Mouse (Mus musculus) forebrain, embryonic 16.5 days (tissue): ENCODE measurements at regions not wholly inside any gene's neighbourhood (a gene's known extent, or its start where the extent isn't known, plus 50 kb on each side); places are given as distances from the start of the nearest gene placed in this dataset.
"Not testable (repeated sequence)": the region's sequence is repeated elsewhere in the genome, so short reads cannot be mapped to it uniquely, and the experiment has no call there.

Source experiments
- ATAC-seq: fragments of 200-750 bp; cut with Nextera tagmentation; 2 replicates; pipeline ENCODE4 v1.8.0; 2017; ENCODE audit warnings: mild to moderate bottlenecking, moderate library complexity
- H3K27ac ChIP-seq: fragments of 300-500 bp; sonication (generic); 2 replicates; pipeline ENCODE4 v1.5.1; 2014; ENCODE audit warnings: low read length, control low read depth
- H3K27me3 ChIP-seq: fragments of 300-500 bp; sonication (generic); replicated peaks from 2 replicates; pipeline ENCODE4 v1.6.1; 2014; ENCODE audit warnings: low read length; ENCODE audit not compliant: control insufficient read depth, insufficient read depth
- H3K36me3 ChIP-seq: fragments of 300-500 bp; sonication (generic); 2 replicates; pipeline ENCODE4 v1.6.1; 2014; ENCODE audit not compliant: control insufficient read depth, insufficient read depth
- H3K4me1 ChIP-seq: fragments of 300-500 bp; sonication (generic); replicated peaks from 2 replicates; pipeline ENCODE4 v1.6.1; 2014; ENCODE audit warnings: low read length; ENCODE audit not compliant: control insufficient read depth, insufficient read depth
- H3K4me2 ChIP-seq: fragments of 300-500 bp; sonication (generic); 2 replicates; pipeline ENCODE4 v1.6.1; 2014; ENCODE audit warnings: mild to moderate bottlenecking, low read length, control low read depth
- H3K4me3 ChIP-seq: fragments of 300-500 bp; sonication (generic); replicated peaks from 2 replicates; pipeline ENCODE4 v1.5.1; 2014; ENCODE audit warnings: mild to moderate bottlenecking, low read length, control low read depth
- H3K9ac ChIP-seq: fragments of 300-500 bp; sonication (generic); replicated peaks from 2 replicates; pipeline ENCODE4 v1.6.1; 2014; ENCODE audit warnings: low read depth, low read length, control low read depth
- H3K9me3 ChIP-seq: fragments of 300-500 bp; sonication (generic); 2 replicates; pipeline ENCODE4 v1.6.1; 2016; ENCODE audit warnings: low read length; ENCODE audit not compliant: control insufficient read depth
- WGBS: fragments of 180-500 bp; shearing (Covaris S2); extraction: QIAGEN DNeasy Blood & Tissue Kit; methylation state at CpG from one replicate; pipeline ENCODE4 v1.1.7; 2014; 5-methylcytosine and 5-hydroxymethylcytosine counted together

DNA sequence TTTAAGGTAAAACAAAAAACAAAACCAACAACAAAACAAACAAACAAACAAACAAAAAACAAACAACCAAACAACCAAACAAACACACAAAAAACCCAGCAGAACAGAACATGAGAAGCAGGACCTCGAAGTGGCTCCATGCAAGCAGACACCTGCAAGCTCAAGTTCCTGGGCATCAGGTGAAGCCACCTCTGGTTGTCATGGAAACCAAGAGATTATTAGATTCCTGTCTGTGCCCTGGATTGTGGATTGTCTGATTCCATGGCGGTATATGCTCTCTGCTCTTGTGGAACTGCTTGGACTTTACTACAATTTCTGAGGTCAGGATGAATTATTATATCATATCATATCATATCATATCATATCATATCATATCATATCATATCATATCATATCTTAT is 170.4 kb upstream of the Six2 start:
- Histone ChIP-seq H3K27ac (no peak overlapping the region), H3K27me3 (no peaks in the 10 kb centered on the region; the same call in 1 of the 2 replicates), H3K4me3 (no peak overlapping the region), H3K4me2 (peak overlapping the region; percentile 47; the same call in 1 of the 2 replicates), H3K4me1 (peaks cover 11% of the 10 kb centered on the region), H3K9me3 (no peaks in the 10 kb centered on the region), H3K9ac (no peak overlapping the region), H3K36me3 (no peaks in the 10 kb centered on the region)
- no peak for ATAC-seq
- 71% methylated on average over 2 of the region's 2 CpGs for WGBS

GRCm38 (mm10) chr17:85857705-85858472 is 169.8 kb upstream of the Six2 start:
- Histone ChIP-seq H3K9ac (no peak overlapping the region), H3K36me3 (no peaks in the 10 kb centered on the region), H3K9me3 (no peaks in the 10 kb centered on the region), H3K27ac (no peak overlapping the region), H3K4me2 (peak overlapping the region; percentile 47), H3K27me3 (no peaks in the 10 kb centered on the region; the same call in 1 of the 2 replicates), H3K4me3 (peak overlapping the region; percentile 20; the same call in 1 of the 2 replicates), H3K4me1 (peaks cover 11% of the 10 kb centered on the region)
- 6% methylated on average over 22 of the region's 22 CpGs for WGBS
- ATAC-seq, result peak; percentile 87

GRCm38 (mm10) chr17:85856894-85857293 is 168.8 kb upstream of the Six2 start:
- not testable (repeated sequence) for H3K4me2 ChIP-seq, H3K9me3 ChIP-seq, ATAC-seq, H3K27me3 ChIP-seq, H3K27ac ChIP-seq, H3K4me3 ChIP-seq, H3K9ac ChIP-seq, H3K36me3 ChIP-seq
- 11% methylated on average over 3 of the region's 5 CpGs for WGBS
- peaks cover 11% of the 10 kb centered on the region for H3K4me1 ChIP-seq

GRCm38 (mm10) chr17:85853156-85853555 is 165.1 kb upstream of the Six2 start:
- H3K27me3 ChIP-seq, result no peaks in the 10 kb centered on the region; the same call in 1 of the 2 replicates
- no peak overlapping the region for H3K9ac ChIP-seq
- no peak for ATAC-seq
- no peak overlapping the region for H3K4me3 ChIP-seq
- no peaks in the 10 kb centered on the region for H3K36me3 ChIP-seq
- peaks cover 7% of the 10 kb centered on the region for H3K4me1 ChIP-seq
- no peaks in the 10 kb centered on the region for H3K9me3 ChIP-seq
- WGBS, result 79% methylated on average over 5 of the region's 5 CpGs
- no peak overlapping the region for H3K27ac ChIP-seq
- no peak overlapping the region for H3K4me2 ChIP-seq

- Histone ChIP-seq H3K9ac (no peak overlapping the region), H3K4me1 (no peaks in the 10 kb centered on the region), H3K4me3 (no peak overlapping the region), H3K27me3 (no peaks in the 10 kb centered on the region), H3K27ac (no peak overlapping the region), H3K36me3 (no peaks in the 10 kb centered on the region), H3K4me2 (no peak overlapping the region), H3K9me3 (no peaks in the 10 kb centered on the region)
- ATAC-seq, result no peak
- 92% methylated on average over 3 of the region's 3 CpGs for WGBS
These were observed 160.5 kb upstream of the Six2 start for GRCm38 (mm10) chr17:85848526-85848925.

DNA sequence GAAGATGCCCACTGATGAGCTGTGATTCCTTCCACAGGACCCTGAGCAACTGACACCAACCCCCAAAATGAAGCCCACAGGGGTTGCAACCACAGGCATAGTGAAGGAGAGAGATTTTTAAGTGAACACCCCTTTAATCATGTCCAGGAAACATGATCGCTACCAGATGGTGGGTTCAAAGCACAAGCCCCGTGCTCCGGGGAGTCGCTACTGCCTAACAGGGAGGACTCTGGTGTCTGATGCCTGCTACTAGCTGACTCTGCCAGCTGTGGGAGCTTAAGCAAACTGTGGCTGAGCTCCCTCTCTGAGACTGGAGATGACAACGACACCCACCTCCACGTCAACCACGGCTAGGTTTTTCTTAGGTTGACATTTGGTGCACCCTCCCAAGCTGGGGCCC is 159.7 kb upstream of the Six2 start:
- 92% methylated on average over 7 of the region's 7 CpGs for WGBS

GRCm38 (mm10) chr17:85845059-85845458 is 157.0 kb upstream of the Six2 start:
- ATAC-seq, result no peak
- no peak overlapping the region for H3K27ac ChIP-seq
- no peak overlapping the region for H3K4me3 ChIP-seq
- no peaks in the 10 kb centered on the region for H3K36me3 ChIP-seq
- no peaks in the 10 kb centered on the region for H3K9me3 ChIP-seq
- 73% methylated on average over 6 of the region's 6 CpGs for WGBS
- H3K27me3 ChIP-seq, result no peaks in the 10 kb centered on the region
- no peak overlapping the region for H3K9ac ChIP-seq
- no peak overlapping the region for H3K4me2 ChIP-seq
- H3K4me1 ChIP-seq, result no peaks in the 10 kb centered on the region

More for the DNA sequence above, 159.7 kb upstream of the Six2 start:
- Histone ChIP-seq H3K4me3 (no peak overlapping the region), H3K9me3 (no peaks in the 10 kb centered on the region), H3K9ac (no peak overlapping the region), H3K27ac (no peak overlapping the region), H3K27me3 (no peaks in the 10 kb centered on the region), H3K4me2 (no peak overlapping the region), H3K36me3 (no peaks in the 10 kb centered on the region), H3K4me1 (no peaks in the 10 kb centered on the region)
- ATAC-seq, result no peak

GRCm38 (mm10) chr17:85844486-85844885 is 156.4 kb upstream of the Six2 start:
- no peaks in the 10 kb centered on the region for H3K4me1 ChIP-seq
- 92% methylated on average over 13 of the region's 13 CpGs for WGBS
- no peak for ATAC-seq
- no peaks in the 10 kb centered on the region for H3K27me3 ChIP-seq
- H3K36me3 ChIP-seq, result no peaks in the 10 kb centered on the region
- H3K4me2 ChIP-seq, result no peak overlapping the region
- no peaks in the 10 kb centered on the region for H3K9me3 ChIP-seq
- H3K9ac ChIP-seq, result no peak overlapping the region
- H3K4me3 ChIP-seq, result no peak overlapping the region
- no peak overlapping the region for H3K27ac ChIP-seq

GRCm38 (mm10) chr17:85823036-85823435 is 135.0 kb upstream of the Six2 start:
- H3K9me3 ChIP-seq, result no peaks in the 10 kb centered on the region
- no peak for ATAC-seq
- H3K27ac ChIP-seq, result no peak overlapping the region
- H3K36me3 ChIP-seq, result no peaks in the 10 kb centered on the region
- WGBS, result 77% methylated on average over 19 of the region's 19 CpGs
- H3K4me2 ChIP-seq, result no peak overlapping the region
- H3K4me3 ChIP-seq, result no peak overlapping the region
- H3K9ac ChIP-seq, result no peak overlapping the region
- H3K4me1 ChIP-seq, result peaks cover 2% of the 10 kb centered on the region; the same call in 1 of the 2 replicates
- H3K27me3 ChIP-seq, result no peaks in the 10 kb centered on the region
